Mouse (Mus musculus) myocyte (in vitro differentiated cells): ENCODE measurements around the gene St6galnac3. TPM values are rescaled to one million over a fixed set of nuclear protein-coding genes. Genes with fewer than 3 reads are reported as not detected.

Experiments
- H3K27me3 ChIP-seq: one replicate; pipeline ENCODE4 v1.6.1; 2011; ENCODE audit not compliant: control insufficient read depth, insufficient read depth, insufficient read length
- H3K36me3 ChIP-seq: one replicate; pipeline ENCODE4 v1.6.1; 2011; ENCODE audit not compliant: control insufficient read depth, insufficient read depth
- H3K4me2 ChIP-seq: one replicate; pipeline ENCODE4 v1.6.1; 2011; ENCODE audit warnings: low read depth, control low read depth
- H3K4me3 ChIP-seq: one replicate; pipeline ENCODE4 v1.5.1; 2011; ENCODE audit warnings: mild to moderate bottlenecking, control low read depth, moderate library complexity
- H3K79me2 ChIP-seq: one replicate; pipeline ENCODE4 v1.6.1; 2011; ENCODE audit not compliant: control insufficient read depth, insufficient read depth
- H3ac ChIP-seq: one replicate; pipeline ENCODE4 v1.6.1; 2011; ENCODE audit not compliant: control insufficient read depth, insufficient read length
- CEBPB ChIP-seq: IDR thresholded peaks from 2 replicates; pipeline ENCODE4 v1.6.1; 2011; ENCODE audit warnings: mild to moderate bottlenecking, moderate library complexity; ENCODE audit not compliant: poor library complexity, insufficient read depth, severe bottlenecking
- E2F4 ChIP-seq: IDR thresholded peaks from one replicate; pipeline ENCODE4 v1.6.1; 2011; ENCODE audit warnings: mild to moderate bottlenecking, control low read depth, moderate library complexity; ENCODE audit not compliant: insufficient read depth
- MAX ChIP-seq: IDR thresholded peaks from one replicate; pipeline ENCODE4 v1.6.1; 2011; ENCODE audit warnings: low read depth, mild to moderate bottlenecking, control low read depth
- MYOD1 ChIP-seq, 3 experiments: IDR thresholded peaks; one replicate each; pipeline ENCODE4 v1.6.1; 2011; ENCODE audit warnings: control low read depth in 2 of 3, low read depth in 2 of 3, mild to moderate bottlenecking in 2 of 3, moderate library complexity in 1 of 3; ENCODE audit not compliant: insufficient read length in 2 of 3, control insufficient read depth in 1 of 3
- MYOG ChIP-seq, 3 experiments: IDR thresholded peaks; one replicate each; pipeline ENCODE4 v1.6.1; 2011; ENCODE audit warnings: control low read depth in 2 of 3, low read depth in 2 of 3, mild to moderate bottlenecking in 2 of 3; ENCODE audit not compliant: insufficient read length in 2 of 3, control insufficient read depth in 1 of 3, insufficient read depth in 1 of 3
- POLR2A ChIP-seq: IDR thresholded peaks from one replicate; pipeline ENCODE4 v1.6.1; 2011; ENCODE audit warnings: low read depth, mild to moderate bottlenecking, control low read depth, moderate library complexity; ENCODE audit not compliant: insufficient read length
- POLR2AphosphoS2 ChIP-seq: IDR thresholded peaks from one replicate; pipeline ENCODE4 v1.6.1; 2011; ENCODE audit warnings: low read depth, control low read depth; ENCODE audit not compliant: insufficient read length
- REST ChIP-seq: IDR thresholded peaks from one replicate; pipeline ENCODE4 v1.6.1; 2011; ENCODE audit warnings: mild to moderate bottlenecking, control low read depth, moderate library complexity; ENCODE audit not compliant: insufficient read depth, insufficient read length
- SRF ChIP-seq: IDR thresholded peaks from one replicate; pipeline ENCODE4 v1.6.1; 2011; ENCODE audit warnings: low read depth; ENCODE audit not compliant: control insufficient read depth, insufficient read length
- TCF12 ChIP-seq: IDR thresholded peaks from one replicate; pipeline ENCODE4 v1.6.1; 2011; ENCODE audit warnings: mild to moderate bottlenecking, control low read depth; ENCODE audit not compliant: poor library complexity, insufficient read depth, severe bottlenecking
- TCF3 ChIP-seq: IDR thresholded peaks from one replicate; pipeline ENCODE4 v1.6.1; 2011; ENCODE audit warnings: low read depth, control low read depth; ENCODE audit not compliant: insufficient read length
- USF1 ChIP-seq: IDR thresholded peaks from one replicate; pipeline ENCODE4 v1.6.1; 2011; ENCODE audit warnings: low read depth, mild to moderate bottlenecking, control low read depth, moderate library complexity
- polyA plus RNA-seq: library from polyadenylated mRNA; unstranded; fragments of >200 nt; fragmentation: generic; extraction: Trizol; gene quantifications from one replicate; pipeline ENCODE4 v1.2.1, GENCODE M21; 2012; ENCODE audit warnings: missing spikeins

St6galnac3 gene
- polyA plus RNA-seq, 1 experiment: not detected

DNA sequence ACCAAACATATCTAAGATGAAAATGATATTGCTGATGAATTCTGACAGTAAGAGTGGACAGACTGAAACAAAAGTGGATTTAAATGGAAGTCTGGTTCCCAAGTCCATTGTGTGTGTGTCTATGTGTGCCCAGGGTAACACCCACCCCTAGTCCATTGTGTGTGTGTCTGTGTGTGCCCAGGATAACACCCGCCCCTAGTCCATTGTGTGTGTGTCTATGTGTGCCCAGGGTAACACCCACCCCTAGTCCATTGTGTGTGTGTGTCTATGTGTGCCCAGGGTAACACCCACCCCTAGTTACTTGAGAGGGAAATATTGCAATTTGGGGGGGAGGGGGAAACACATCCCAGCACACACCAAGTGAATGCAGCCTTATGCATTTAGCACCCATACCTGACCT, 318.1 kb downstream of the St6galnac3 start:
- no peaks in the 10 kb centered on the region for H3K27me3 ChIP-seq

DNA sequence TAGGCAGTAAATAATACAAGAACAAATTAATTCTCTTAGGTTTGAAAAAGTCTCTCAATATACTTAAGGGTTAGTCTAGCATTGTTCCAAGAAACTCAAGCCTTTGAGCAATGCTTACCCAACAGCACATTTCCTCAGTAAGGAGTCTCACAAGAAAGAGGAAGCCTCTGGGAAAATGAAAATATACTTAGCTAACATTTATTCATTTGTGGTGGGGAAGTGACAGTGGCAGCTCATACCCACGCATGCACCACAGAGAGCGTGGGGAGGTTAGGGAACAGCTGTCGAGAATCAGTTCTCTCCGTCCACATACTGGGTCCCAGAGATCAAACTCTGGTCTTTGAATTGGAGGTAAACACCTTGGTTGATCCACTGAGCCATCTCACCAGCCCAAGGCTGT, 318.8 kb downstream of the St6galnac3 start:
- Histone ChIP-seq H3K27me3 (no peaks in the 10 kb centered on the region), H3K79me2 (no peaks in the 10 kb centered on the region), H3K4me2 (no peak overlapping the region), H3K4me3 (no peak overlapping the region), H3K36me3 (no peaks in the 10 kb centered on the region), H3ac (no peak overlapping the region)
- TF ChIP-seq POLR2A (no peak), MYOD1 (IDR thresholded peaks at IDR 0.05; ENCODE audit: control insufficient read depth in 1 of 3, insufficient read length in 2 of 3, low read depth in 2 of 3) (no peak), CEBPB (no peak), SRF (no peak), E2F4 (no peak), MYOG (IDR thresholded peaks at IDR 0.05; ENCODE audit: control insufficient read depth in 1 of 3, insufficient read depth in 1 of 3, insufficient read length in 2 of 3, low read depth in 2 of 3) (no peak), REST (no peak), POLR2AphosphoS2 (no peak)

More for the DNA sequence above, 318.1 kb downstream of the St6galnac3 start:
- TF ChIP-seq E2F4: no peak
- TF ChIP-seq TCF3: no peak
- TF ChIP-seq MYOG (IDR thresholded peaks at IDR 0.05; ENCODE audit: control insufficient read depth in 1 of 3, insufficient read depth in 1 of 3, insufficient read length in 2 of 3, low read depth in 2 of 3): no peak
- no peak for TF ChIP-seq TCF12
- no peak for TF ChIP-seq REST
- no peak for TF ChIP-seq POLR2A
- Histone ChIP-seq H3K36me3 (no peaks in the 10 kb centered on the region), H3K4me3 (no peak overlapping the region), H3K4me2 (no peak overlapping the region), H3K79me2 (no peaks in the 10 kb centered on the region), H3ac (no peak overlapping the region)

DNA sequence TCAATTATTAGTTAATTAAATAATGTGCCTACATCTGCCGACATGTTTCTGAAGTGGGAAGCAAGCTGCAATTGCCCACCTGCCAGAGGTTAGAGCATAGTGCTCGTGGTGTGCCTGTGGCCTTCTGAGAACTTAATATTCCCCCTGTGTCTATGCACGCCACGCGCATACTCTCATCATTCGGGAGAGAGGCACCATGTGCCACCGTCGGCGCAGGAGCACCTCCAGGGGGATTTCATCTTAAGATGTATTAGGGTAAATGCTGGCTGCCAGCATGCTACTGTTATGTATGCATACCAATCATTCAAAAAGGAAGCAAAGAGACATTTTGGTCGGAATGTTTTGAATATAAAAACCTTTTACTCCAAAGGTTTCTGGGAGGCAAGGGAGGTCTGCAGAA, 319.3 kb downstream of the St6galnac3 start:
- Histone ChIP-seq H3K27me3 (no peaks in the 10 kb centered on the region), H3K36me3 (no peaks in the 10 kb centered on the region), H3ac (no peak overlapping the region), H3K79me2 (no peaks in the 10 kb centered on the region), H3K4me2 (no peak overlapping the region), H3K4me3 (no peak overlapping the region)
- TF ChIP-seq USF1 (no peak), E2F4 (no peak), MYOD1 (IDR thresholded peaks at IDR 0.05; ENCODE audit: control insufficient read depth in 1 of 3, insufficient read length in 2 of 3, low read depth in 2 of 3) (no peak), TCF3 (no peak), CEBPB (no peak), REST (no peak)

DNA sequence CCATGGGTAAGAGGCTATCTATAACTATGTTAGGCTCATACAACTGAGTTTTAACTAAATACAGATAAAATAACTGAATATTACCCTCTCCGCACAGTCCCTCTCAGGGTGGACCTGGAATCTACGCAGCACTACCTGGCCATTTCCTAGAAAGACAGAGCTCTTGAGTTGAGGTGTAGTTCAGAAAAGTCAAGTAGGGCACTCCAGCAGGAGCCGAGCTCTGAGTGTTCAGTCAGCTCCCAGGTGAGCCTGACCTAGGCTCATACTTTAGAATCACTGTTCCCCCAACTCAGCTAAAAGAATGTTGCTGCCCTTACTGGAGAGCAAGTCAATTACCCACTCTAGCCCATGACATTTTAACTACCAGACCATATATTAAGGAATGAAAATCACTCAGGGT, 324.7 kb downstream of the St6galnac3 start:
- no peak overlapping the region for H3ac ChIP-seq
- H3K4me2 ChIP-seq: no peak overlapping the region
- H3K4me3 ChIP-seq: no peak overlapping the region
- no peaks in the 10 kb centered on the region for H3K79me2 ChIP-seq
- no peaks in the 10 kb centered on the region for H3K36me3 ChIP-seq
- no peaks in the 10 kb centered on the region for H3K27me3 ChIP-seq
- no peak for TF ChIP-seq TCF3

DNA sequence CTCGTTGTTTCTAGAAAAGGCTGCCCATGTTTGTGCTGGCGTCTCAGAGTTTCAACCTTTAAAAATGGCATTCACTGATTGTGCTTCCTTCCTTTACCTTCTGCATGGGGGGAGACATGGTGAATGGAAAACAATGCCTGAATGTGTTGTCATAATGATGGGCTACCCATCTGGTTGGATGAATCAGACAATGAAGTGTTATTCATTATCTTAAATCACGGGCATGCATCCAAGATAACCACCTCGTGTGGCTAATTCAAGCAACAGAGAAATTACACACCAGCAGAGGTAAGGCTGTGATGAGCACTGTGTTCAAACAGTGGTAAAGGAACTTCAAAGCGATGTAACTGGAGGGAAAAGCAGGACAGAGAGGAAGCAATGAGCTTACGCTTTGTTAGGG, 325.4 kb downstream of the St6galnac3 start:
- no peak overlapping the region for H3ac ChIP-seq
- TF ChIP-seq REST (no peak), TCF12 (no peak), POLR2AphosphoS2 (no peak)
- H3K4me3 ChIP-seq: no peak overlapping the region
- H3K79me2 ChIP-seq: no peaks in the 10 kb centered on the region
- H3K27me3 ChIP-seq: no peaks in the 10 kb centered on the region
- H3K4me2 ChIP-seq: no peak overlapping the region
- H3K36me3 ChIP-seq: no peaks in the 10 kb centered on the region

DNA sequence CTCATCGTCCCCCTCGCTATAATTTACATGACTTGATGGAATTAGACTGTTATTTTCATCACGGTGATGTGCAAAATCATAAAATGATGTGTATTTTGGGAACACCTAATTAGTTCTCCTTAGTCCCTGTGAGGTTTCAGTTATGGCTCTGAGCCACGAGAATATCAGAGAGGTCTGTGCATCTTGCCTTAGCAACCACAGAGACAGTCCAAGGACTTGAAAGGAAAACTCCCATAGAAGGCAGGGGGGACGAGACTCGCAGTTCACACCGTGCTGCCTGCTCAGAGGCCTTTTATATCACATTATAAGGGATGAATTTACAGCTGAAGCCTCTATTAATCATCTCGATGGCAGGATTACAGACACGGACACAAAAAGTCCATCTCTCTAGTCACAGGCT, 327.2 kb downstream of the St6galnac3 start:
- no peak overlapping the region for H3K4me2 ChIP-seq
- no peak overlapping the region for H3K4me3 ChIP-seq
- TF ChIP-seq POLR2AphosphoS2 (no peak), POLR2A (no peak), SRF (no peak), REST (no peak), MYOG (IDR thresholded peaks at IDR 0.05; ENCODE audit: control insufficient read depth in 1 of 3, insufficient read depth in 1 of 3, insufficient read length in 2 of 3, low read depth in 2 of 3) (no peak), CEBPB (no peak), TCF3 (no peak), TCF12 (no peak), E2F4 (no peak), MYOD1 (IDR thresholded peaks at IDR 0.05; ENCODE audit: control insufficient read depth in 1 of 3, insufficient read length in 2 of 3, low read depth in 2 of 3) (no peak), USF1 (no peak), MAX (no peak)
- no peaks in the 10 kb centered on the region for H3K36me3 ChIP-seq
- no peaks in the 10 kb centered on the region for H3K27me3 ChIP-seq
- no peak overlapping the region for H3ac ChIP-seq
- H3K79me2 ChIP-seq: no peaks in the 10 kb centered on the region
